Mouse (Mus musculus) thymus, adult 2 months (tissue): ENCODE results near the gene Hnrnpab.

Source experiments
- CTCF ChIP-seq: fragments of 200-500 bp; IDR thresholded peaks from 2 replicates; pipeline ENCODE4 v1.5.1; 2012; ENCODE audit warnings: mild to moderate bottlenecking, control low read depth, low read length, moderate library complexity, borderline replicate concordance; ENCODE audit not compliant: control insufficient read depth, poor library complexity, insufficient read depth; ENCODE audit errors: extremely low read depth
- POLR2A ChIP-seq: fragments of 200-500 bp; IDR thresholded peaks from 2 replicates; pipeline ENCODE4 v1.6.1; 2012; ENCODE audit warnings: mild to moderate bottlenecking, low read length, control low read depth, moderate library complexity; ENCODE audit not compliant: control insufficient read depth, poor library complexity, insufficient read depth; ENCODE audit errors: extremely low read depth

- no peak for TF ChIP-seq CTCF
- no peak for TF ChIP-seq POLR2A
Observed at GRCm38 (mm10) chr11:51579024-51579423, 27.6 kb downstream of the Hnrnpab start.
